Mouse (Mus musculus): Measurements from ENCODE around the gene Gm3417. TPM values are rescaled to one million over a fixed set of nuclear protein-coding genes. Genes with fewer than 3 reads are reported as not detected.
"Not testable (repeated sequence)": the region's sequence is repeated elsewhere in the genome, so short reads cannot be mapped to it uniquely, and the experiment has no call there.

The Gm3417 gene
- polyA plus RNA-seq, 1 experiment: 803 TPM

GRCm38 (mm10) chr17:14935841-14936605, 42.6 kb downstream of the Gm3417 start:
- Histone ChIP-seq H3K27me3 (ENCODE audit: control insufficient read depth, insufficient read depth, low read length) (no peaks in the 10 kb centered on the region), H3K36me3 (ENCODE audit: control insufficient read depth, insufficient read depth, low read length) (no peaks in the 10 kb centered on the region), H3K4me3 (ENCODE audit: control insufficient read depth, low read depth, low read length) (peak overlapping the region; percentile 2; the same call in 1 of the 2 replicates), H3K27ac (ENCODE audit: control insufficient read depth, insufficient read depth, low read depth, low read length) (no peak overlapping the region), H3K4me1 (ENCODE audit: control insufficient read depth, insufficient read depth, low read length) (peaks cover 8% of the 10 kb centered on the region)
- TF ChIP-seq CTCF (IDR thresholded peaks at IDR 0.05; ENCODE audit: control insufficient read depth, insufficient read depth, insufficient replicate concordance, low read depth, low read length): no peak
- no peak for TF ChIP-seq POLR2A (IDR thresholded peaks at IDR 0.05; ENCODE audit: control insufficient read depth, low read depth, low read length)

GRCm38 (mm10) chr17:14935280-14935679, 43.3 kb downstream of the Gm3417 start:
- peak overlapping the region; percentile 44 for H3K4me3 ChIP-seq (ENCODE audit: control insufficient read depth, low read depth, low read length)
- not testable (repeated sequence) for H3K4me1 ChIP-seq (ENCODE audit: control insufficient read depth, insufficient read depth, low read length); H3K27ac ChIP-seq (ENCODE audit: control insufficient read depth, insufficient read depth, low read depth, low read length); H3K36me3 ChIP-seq (ENCODE audit: control insufficient read depth, insufficient read depth, low read length); H3K27me3 ChIP-seq (ENCODE audit: control insufficient read depth, insufficient read depth, low read length)

GRCm38 (mm10) chr17:14931469-14931868, 47.1 kb downstream of the Gm3417 start:
- Histone ChIP-seq H3K27ac (ENCODE audit: control insufficient read depth, insufficient read depth, low read depth, low read length) (no peak overlapping the region), H3K4me1 (ENCODE audit: control insufficient read depth, insufficient read depth, low read length) (peaks cover 8% of the 10 kb centered on the region), H3K36me3 (ENCODE audit: control insufficient read depth, insufficient read depth, low read length) (no peaks in the 10 kb centered on the region; the same call in 1 of the 2 replicates), H3K27me3 (ENCODE audit: control insufficient read depth, insufficient read depth, low read length) (no peaks in the 10 kb centered on the region), H3K4me3 (ENCODE audit: control insufficient read depth, low read depth, low read length) (no peak overlapping the region)
- TF ChIP-seq POLR2A (IDR thresholded peaks at IDR 0.05; ENCODE audit: control insufficient read depth, low read depth, low read length): no peak
- no peak for TF ChIP-seq CTCF (IDR thresholded peaks at IDR 0.05; ENCODE audit: control insufficient read depth, insufficient read depth, insufficient replicate concordance, low read depth, low read length)

- TF ChIP-seq POLR2A (IDR thresholded peaks at IDR 0.05; ENCODE audit: control insufficient read depth, low read depth, low read length) (no peak), CTCF (IDR thresholded peaks at IDR 0.05; ENCODE audit: control insufficient read depth, insufficient read depth, insufficient replicate concordance, low read depth, low read length) (no peak)
These were observed 47.9 kb downstream of the Gm3417 start for GRCm38 (mm10) chr17:14930697-14931096.

GRCm38 (mm10) chr17:14928631-14929030, 50.0 kb downstream of the Gm3417 start:
- H3K4me3 ChIP-seq (ENCODE audit: control insufficient read depth, low read depth, low read length): no peak overlapping the region
- H3K27me3 ChIP-seq (ENCODE audit: control insufficient read depth, insufficient read depth, low read length): no peaks in the 10 kb centered on the region
- H3K4me1 ChIP-seq (ENCODE audit: control insufficient read depth, insufficient read depth, low read length): no peaks in the 10 kb centered on the region
- H3K27ac ChIP-seq (ENCODE audit: control insufficient read depth, insufficient read depth, low read depth, low read length): no peak overlapping the region
- no peaks in the 10 kb centered on the region; the same call in 1 of the 2 replicates for H3K36me3 ChIP-seq (ENCODE audit: control insufficient read depth, insufficient read depth, low read length)
- TF ChIP-seq CTCF (IDR thresholded peaks at IDR 0.05; ENCODE audit: control insufficient read depth, insufficient read depth, insufficient replicate concordance, low read depth, low read length) (no peak), POLR2A (IDR thresholded peaks at IDR 0.05; ENCODE audit: control insufficient read depth, low read depth, low read length) (no peak)

More at GRCm38 (mm10) chr17:14930697-14931096, 47.9 kb downstream of the Gm3417 start:
- Histone ChIP-seq H3K4me3 (ENCODE audit: control insufficient read depth, low read depth, low read length) (no peak overlapping the region), H3K36me3 (ENCODE audit: control insufficient read depth, insufficient read depth, low read length) (no peaks in the 10 kb centered on the region; the same call in 1 of the 2 replicates), H3K4me1 (ENCODE audit: control insufficient read depth, insufficient read depth, low read length) (peaks cover 8% of the 10 kb centered on the region), H3K27ac (ENCODE audit: control insufficient read depth, insufficient read depth, low read depth, low read length) (no peak overlapping the region), H3K27me3 (ENCODE audit: control insufficient read depth, insufficient read depth, low read length) (no peaks in the 10 kb centered on the region)

- TF ChIP-seq CTCF (IDR thresholded peaks at IDR 0.05; ENCODE audit: control insufficient read depth, insufficient read depth, insufficient replicate concordance, low read depth, low read length) (no peak), POLR2A (IDR thresholded peaks at IDR 0.05; ENCODE audit: control insufficient read depth, low read depth, low read length) (no peak)
- Histone ChIP-seq H3K4me1 (ENCODE audit: control insufficient read depth, insufficient read depth, low read length) (no peaks in the 10 kb centered on the region), H3K36me3 (ENCODE audit: control insufficient read depth, insufficient read depth, low read length) (no peaks in the 10 kb centered on the region; the same call in 1 of the 2 replicates), H3K4me3 (ENCODE audit: control insufficient read depth, low read depth, low read length) (no peak overlapping the region), H3K27ac (ENCODE audit: control insufficient read depth, insufficient read depth, low read depth, low read length) (no peak overlapping the region), H3K27me3 (ENCODE audit: control insufficient read depth, insufficient read depth, low read length) (no peaks in the 10 kb centered on the region)
These were observed 50.9 kb downstream of the Gm3417 start for GRCm38 (mm10) chr17:14927644-14928218.

GRCm38 (mm10) chr17:14921582-14921981, 57.0 kb downstream of the Gm3417 start:
- H3K27me3 ChIP-seq (ENCODE audit: control insufficient read depth, insufficient read depth, low read length): no peaks in the 10 kb centered on the region
- TF ChIP-seq POLR2A (IDR thresholded peaks at IDR 0.05; ENCODE audit: control insufficient read depth, low read depth, low read length): no peak
- no peak for TF ChIP-seq CTCF (IDR thresholded peaks at IDR 0.05; ENCODE audit: control insufficient read depth, insufficient read depth, insufficient replicate concordance, low read depth, low read length)

More at GRCm38 (mm10) chr17:14921582-14921981, 57.0 kb downstream of the Gm3417 start:
- Histone ChIP-seq H3K4me1 (ENCODE audit: control insufficient read depth, insufficient read depth, low read length) (peaks cover 4% of the 10 kb centered on the region; the same call in 1 of the 2 replicates), H3K27ac (ENCODE audit: control insufficient read depth, insufficient read depth, low read depth, low read length) (no peak overlapping the region), H3K36me3 (ENCODE audit: control insufficient read depth, insufficient read depth, low read length) (no peaks in the 10 kb centered on the region; the same call in 1 of the 2 replicates), H3K4me3 (ENCODE audit: control insufficient read depth, low read depth, low read length) (no peak overlapping the region)

All from testis, adult 2 months (tissue).